Mouse (Mus musculus) urinary bladder, postnatal 10 days (tissue): Measurements from ENCODE around the gene Hspa1a.
"Not testable (repeated sequence)": the region's sequence is repeated elsewhere in the genome, so short reads cannot be mapped to it uniquely, and the experiment has no call there.

ENCODE experiments used
- DNase-seq: peaks from one replicate; pipeline ENCODE4 v3.0.0; 2022; ENCODE audit warnings: low spot score

Hspa1a gene

GRCm38 (mm10) chr17:35000717-35001451 is 28.9 kb upstream of the Hspa1a start, which contains the start of gene Vars:
Vars (plus strand) TSS chr17:35000987.
- no peak for DNase-seq

- not testable (repeated sequence) for DNase-seq
These were observed 28.1 kb upstream of the Hspa1a start for GRCm38 (mm10) chr17:34999871-35000716.

GRCm38 (mm10) chr17:34998526-34999430 is 26.8 kb upstream of the Hspa1a start:
- DNase-seq, result no peak

- DNase-seq, result no peak
These were observed 25.2 kb upstream of the Hspa1a start for GRCm38 (mm10) chr17:34997142-34997483.

GRCm38 (mm10) chr17:34996411-34997141 is 24.6 kb upstream of the Hspa1a start:
- no peak for DNase-seq

GRCm38 (mm10) chr17:34995927-34996326 is 24.0 kb upstream of the Hspa1a start:
- DNase-seq, result not testable (repeated sequence)

- DNase-seq, result not testable (repeated sequence)
These were observed 23.2 kb upstream of the Hspa1a start for GRCm38 (mm10) chr17:34995192-34995591.

- no peak for DNase-seq
These were observed 22.8 kb upstream of the Hspa1a start for GRCm38 (mm10) chr17:34994751-34995150.

- DNase-seq, result no peak
These were observed 12.3 kb upstream of the Hspa1a start for GRCm38 (mm10) chr17:34984218-34984617.

GRCm38 (mm10) chr17:34982328-34982727 is 10.4 kb upstream of the Hspa1a start:
- no peak for DNase-seq

- DNase-seq, result peak; percentile 63
These were observed 9.8 kb upstream of the Hspa1a start, which contains the start of gene Lsm2 for GRCm38 (mm10) chr17:34981690-34982180. Lsm2 (plus strand) TSS chr17:34981862.

- DNase-seq, result no peak
These were observed 8.7 kb upstream of the Hspa1a start for GRCm38 (mm10) chr17:34980655-34981054.

- no peak for DNase-seq
These were observed 7.7 kb upstream of the Hspa1a start for GRCm38 (mm10) chr17:34979631-34980030.

GRCm38 (mm10) chr17:34978239-34978638 is 6.3 kb upstream of the Hspa1a start:
- DNase-seq, result no peak

- no peak for DNase-seq
These were observed 5.0 kb upstream of the Hspa1a start for GRCm38 (mm10) chr17:34977000-34977399.

- no peak for DNase-seq
These were observed 3.9 kb upstream of the Hspa1a start for GRCm38 (mm10) chr17:34975581-34976492.

- DNase-seq, result not testable (repeated sequence)
These were observed 275 bp downstream of the Hspa1a start for GRCm38 (mm10) chr17:34971694-34972068.

GRCm38 (mm10) chr17:34970850-34971249 is 1.1 kb downstream of the Hspa1a start:
- not testable (repeated sequence) for DNase-seq

GRCm38 (mm10) chr17:34969822-34970221 is 2.1 kb downstream of the Hspa1a start, which contains the start of gene Gm20481:
Gm20481 (plus strand) TSS chr17:34969912.
- not testable (repeated sequence) for DNase-seq

- no peak for DNase-seq
These were observed 6.3 kb downstream of the Hspa1a start for GRCm38 (mm10) chr17:34965627-34966026.
